Mouse (Mus musculus) heart, adult 11 months (tissue): ENCODE results near the gene Ctsk.

Experiments used
- DNase-seq: peaks from one replicate; pipeline ENCODE4 v3.0.0; 2022

The Ctsk gene

GRCm38 (mm10) chr3:95499024-95499423, at the start of gene Ctsk:
Gene Ctsk (plus strand): TSS chr3:95499256.
- peak; percentile 91 for DNase-seq

- no peak for DNase-seq
These were observed 48.6 kb upstream of the Ctsk start for GRCm38 (mm10) chr3:95450408-95450807.

DNA sequence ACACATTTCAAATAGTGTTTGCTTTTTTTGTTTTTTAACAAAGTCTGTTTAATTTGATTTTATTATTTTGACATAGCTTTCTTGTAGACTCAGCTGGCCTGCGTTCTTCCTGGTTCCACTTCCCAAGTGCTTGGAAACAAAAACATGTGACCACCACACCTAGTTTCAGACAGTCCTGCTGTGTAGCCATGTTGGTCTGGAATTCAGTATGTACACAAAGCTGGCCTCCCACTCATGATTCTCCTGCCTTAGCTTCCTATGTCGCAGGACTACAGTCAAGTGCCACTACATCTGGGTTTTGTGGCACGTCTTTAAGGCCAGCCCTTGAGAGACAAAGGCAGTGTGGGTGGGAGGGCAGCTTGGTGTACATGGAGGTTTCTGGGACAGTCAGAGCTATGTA, 48.1 kb upstream of the Ctsk start:
- DNase-seq = no peak

- no peak for DNase-seq
These were observed 42.7 kb upstream of the Ctsk start for GRCm38 (mm10) chr3:95456367-95456766.

DNA sequence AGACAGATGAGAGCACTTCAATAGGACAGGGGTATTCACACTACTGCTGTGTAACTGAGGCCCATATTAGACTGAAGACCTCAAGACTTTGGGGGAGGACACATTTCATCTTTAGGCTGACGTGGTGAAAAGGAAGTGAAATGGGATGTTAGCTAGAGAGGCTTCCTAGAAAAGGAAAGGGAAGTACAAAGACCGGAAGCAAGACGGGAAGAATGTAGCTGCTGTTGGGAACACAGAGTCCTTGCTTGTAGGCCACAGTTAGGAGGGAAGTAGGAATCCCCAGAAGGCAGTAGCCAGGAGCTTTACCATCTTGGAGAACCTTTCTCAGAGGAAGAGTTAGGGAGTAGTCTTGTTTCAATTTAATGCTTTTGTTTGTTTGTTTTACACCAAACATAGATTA, 41.3 kb upstream of the Ctsk start:
- DNase-seq = peak; percentile 94

DNA sequence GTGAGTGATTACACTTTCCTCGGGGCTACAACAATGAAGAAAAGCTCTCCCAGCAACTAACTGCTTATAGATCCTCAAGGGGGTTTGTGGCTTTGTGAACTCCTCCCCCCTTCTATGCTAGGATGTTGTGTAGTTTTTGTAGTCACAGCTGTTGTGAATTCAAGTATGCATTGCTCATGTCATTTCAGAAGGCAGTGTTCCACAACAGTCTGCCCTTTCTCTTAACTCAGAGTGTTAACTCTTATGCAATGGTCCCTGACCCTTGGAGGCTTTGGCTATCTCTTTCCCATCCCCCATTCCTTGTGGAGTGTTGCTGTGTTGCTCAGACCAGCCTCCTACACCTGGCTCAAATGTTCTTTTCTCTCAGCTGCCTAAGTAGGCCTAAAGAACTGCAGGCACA, 39.7 kb upstream of the Ctsk start:
- peak; percentile 56 for DNase-seq

DNA sequence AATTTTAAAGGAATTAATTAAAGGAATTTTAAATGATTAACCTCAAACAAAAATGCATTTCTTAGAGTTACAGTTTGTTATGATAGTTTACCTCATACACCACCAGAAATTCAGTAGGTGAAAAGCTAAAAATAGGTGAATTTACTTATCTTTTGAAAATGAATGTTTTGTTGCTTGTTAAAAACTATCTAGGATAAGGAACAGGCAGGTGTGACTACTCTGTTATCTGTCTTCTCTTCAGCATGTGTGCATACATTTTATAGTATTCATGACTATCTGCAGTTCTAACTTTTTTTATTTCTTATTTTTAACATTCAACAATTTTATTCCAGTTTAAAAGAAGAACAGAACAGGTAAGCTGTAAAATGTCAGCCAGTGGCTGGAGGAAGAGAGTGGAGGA, 35.2 kb upstream of the Ctsk start:
- DNase-seq = no peak

GRCm38 (mm10) chr3:95478966-95479365, 20.1 kb upstream of the Ctsk start:
- DNase-seq = no peak

GRCm38 (mm10) chr3:95486421-95486820, 12.6 kb upstream of the Ctsk start:
- DNase-seq = no peak

- DNase-seq = peak; percentile 70
These were observed 10.4 kb upstream of the Ctsk start for GRCm38 (mm10) chr3:95488679-95489078.

DNA sequence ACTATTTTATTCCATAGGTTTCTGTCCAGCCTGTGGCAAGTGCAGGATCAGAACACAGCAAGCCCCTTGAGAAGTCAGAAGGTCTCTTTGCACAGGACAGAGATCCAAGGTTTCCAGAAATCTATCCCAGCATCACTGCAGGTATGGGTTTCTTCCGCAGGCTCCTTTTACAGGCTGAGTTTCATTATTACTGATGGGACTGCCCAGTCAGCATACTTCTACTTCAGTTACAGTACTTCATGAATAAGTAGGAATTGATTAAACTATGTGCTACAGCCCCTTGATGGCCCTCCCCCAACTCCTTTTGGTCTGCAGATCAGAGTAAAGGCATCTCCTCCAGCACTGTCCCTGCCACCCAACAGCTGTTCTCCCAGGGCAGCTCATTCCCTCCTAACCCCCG, 8.8 kb upstream of the Ctsk start:
- DNase-seq = peak; percentile 34

- peak; percentile 92 for DNase-seq
These were observed 4.7 kb upstream of the Ctsk start for GRCm38 (mm10) chr3:95494342-95494741.

GRCm38 (mm10) chr3:95498229-95498628, 827 bp upstream of the Ctsk start:
- DNase-seq = peak; percentile 92

DNA sequence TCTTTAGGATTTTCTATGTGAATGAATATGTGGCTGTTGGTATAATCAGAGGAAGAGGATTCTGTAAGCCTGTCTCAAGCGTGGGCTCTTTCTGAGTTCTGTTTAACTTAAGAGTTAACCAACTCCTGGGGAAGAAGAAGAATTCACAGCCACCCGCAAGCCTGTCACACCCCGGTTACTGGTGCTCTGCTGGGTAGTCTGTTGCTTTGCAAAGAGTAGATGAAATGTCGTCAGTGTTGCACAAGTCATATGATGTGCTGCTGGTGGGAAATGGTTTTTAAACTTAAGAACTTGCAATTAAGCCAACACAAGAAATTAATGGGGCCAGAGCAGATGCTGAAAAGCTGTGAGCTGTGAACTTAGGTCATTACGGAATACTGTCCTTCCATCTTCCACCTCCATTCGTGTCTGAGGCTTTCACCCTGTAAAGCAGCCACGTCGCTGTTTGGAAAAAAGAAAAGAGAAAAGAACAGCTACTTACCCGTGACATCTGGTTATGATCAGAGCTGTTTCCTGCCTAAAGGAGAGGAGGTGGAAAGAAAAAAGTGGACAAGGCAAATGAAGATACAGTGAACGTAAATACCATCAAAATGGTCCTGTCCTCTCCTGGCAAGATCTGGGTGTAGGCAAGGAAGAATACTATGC, 562 bp downstream of the Ctsk start:
- no peak for DNase-seq

GRCm38 (mm10) chr3:95502312-95502711, 3.3 kb downstream of the Ctsk start:
- no peak for DNase-seq

DNA sequence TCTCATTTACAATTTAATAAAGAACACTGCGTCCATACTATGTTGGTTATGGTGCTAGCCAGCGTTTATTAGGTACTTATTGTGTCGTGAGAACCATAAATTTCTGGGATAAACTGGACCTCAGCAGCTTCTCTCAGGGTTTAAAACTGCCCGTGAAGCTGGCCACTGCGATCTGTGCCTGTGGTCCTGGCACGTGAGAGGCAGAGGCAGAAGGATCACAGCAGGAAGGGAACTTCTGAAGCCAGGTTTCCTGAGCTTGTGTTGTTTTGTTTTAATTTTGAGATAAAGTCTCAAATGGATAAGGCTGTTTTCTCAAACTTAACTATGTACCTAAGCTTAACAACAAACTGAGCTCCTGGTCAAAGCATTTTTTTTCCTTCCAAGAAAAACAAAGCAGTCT, 10.3 kb downstream of the Ctsk start:
- DNase-seq = no peak

DNA sequence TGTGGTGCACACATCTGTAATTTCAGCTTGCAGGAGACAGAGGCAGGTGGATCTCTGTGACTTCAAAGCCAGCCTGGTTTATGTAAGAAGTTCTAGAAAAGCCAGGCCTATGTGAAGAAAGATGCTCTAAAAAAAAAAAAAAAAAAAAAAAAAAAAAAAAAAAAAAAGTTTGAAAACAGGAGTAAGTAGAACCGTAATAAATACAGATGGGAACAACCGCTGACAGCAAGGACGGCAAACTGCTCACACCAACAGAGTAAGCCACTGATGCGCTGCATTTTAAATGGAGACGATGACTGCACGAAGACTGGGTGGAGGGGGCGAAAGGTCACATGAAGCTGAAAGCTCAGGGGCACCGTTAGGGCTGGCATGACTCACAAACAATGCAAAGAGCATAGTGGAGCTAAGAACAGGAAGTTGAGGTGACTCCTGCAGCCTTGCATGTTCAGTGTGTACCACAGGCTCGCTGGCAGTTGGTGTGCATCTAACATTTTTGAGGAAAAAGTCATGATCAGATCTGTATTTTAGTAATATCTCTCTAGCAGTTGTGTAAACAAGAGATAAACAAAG, 12.6 kb downstream of the Ctsk start:
- no peak for DNase-seq

DNA sequence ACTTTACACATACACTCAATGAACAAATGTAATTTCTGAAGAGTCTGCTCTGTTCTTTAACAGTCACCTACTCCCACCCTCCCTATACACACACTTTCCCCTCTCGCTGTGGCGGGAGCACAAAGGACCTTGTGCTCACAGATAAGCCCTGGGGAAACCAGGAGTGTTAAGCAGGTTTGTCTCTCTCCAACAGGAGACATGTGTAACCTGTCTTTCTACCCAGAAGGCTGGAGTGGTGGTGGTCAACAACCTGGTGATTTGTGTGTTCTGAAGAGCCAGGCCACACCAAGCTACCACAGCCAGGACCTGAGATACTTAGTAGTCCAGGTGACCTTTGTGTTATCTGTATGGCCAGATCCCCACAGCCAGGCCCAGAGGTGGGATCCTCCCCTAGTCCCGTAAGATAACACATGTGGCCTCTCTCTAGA, 17.6 kb downstream of the Ctsk start:
- DNase-seq = no peak

- DNase-seq = peak; percentile 89
These were observed 18.4 kb downstream of the Ctsk start for GRCm38 (mm10) chr3:95517493-95517898.

DNA sequence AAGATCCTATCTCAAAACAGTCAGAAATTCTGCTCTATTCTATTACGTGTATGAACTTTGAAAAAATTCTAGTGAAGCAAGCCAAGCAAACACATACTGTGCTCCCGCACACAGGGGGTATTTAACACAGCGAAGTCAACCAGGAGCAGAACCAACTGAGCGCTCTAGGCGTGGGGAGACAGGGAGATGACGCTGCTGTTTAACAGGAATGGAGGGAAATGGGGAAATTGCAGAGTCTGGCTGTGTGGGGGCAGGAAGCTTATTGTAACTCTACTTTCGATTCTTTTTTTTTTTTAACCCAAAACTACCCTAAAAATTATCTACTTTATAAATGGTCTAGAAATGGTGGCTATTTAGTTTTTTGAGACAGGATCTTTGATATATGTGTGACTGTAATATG, 19.8 kb downstream of the Ctsk start:
- DNase-seq = peak; percentile 92

- no peak for DNase-seq
These were observed 20.3 kb downstream of the Ctsk start for GRCm38 (mm10) chr3:95519315-95519714.

- DNase-seq = no peak
These were observed 21.0 kb downstream of the Ctsk start for GRCm38 (mm10) chr3:95520100-95520499.

DNA sequence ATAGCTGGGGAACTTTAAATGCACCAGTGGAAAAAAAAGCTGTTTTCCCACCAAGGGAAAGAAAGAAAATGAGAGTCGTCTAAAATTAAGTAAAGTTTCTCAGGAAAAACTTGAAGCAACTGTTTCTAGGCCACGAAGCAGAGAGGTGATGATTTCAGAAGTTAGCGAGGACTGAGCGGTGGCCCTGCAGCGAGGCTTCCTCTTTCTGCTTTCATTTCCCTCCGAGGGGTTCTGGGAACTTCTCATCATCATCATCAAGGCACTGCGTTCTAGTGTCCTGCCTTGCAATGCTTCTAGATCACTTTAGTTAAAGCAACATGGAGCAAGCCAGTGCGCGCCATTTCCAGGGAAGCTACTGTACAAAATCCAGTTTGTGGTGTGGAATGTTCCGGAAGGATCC, 22.1 kb downstream of the Ctsk start:
- DNase-seq = peak; percentile 94

GRCm38 (mm10) chr3:95523662-95524061, 24.6 kb downstream of the Ctsk start:
- DNase-seq = peak; percentile 91

- no peak for DNase-seq
These were observed 25.6 kb downstream of the Ctsk start for GRCm38 (mm10) chr3:95524673-95525072.
